Mouse (Mus musculus): ENCODE measurements around the gene Sp6. TPM values are rescaled to one million over a fixed set of nuclear protein-coding genes. Genes with fewer than 3 reads are reported as not detected.

Gene Sp6
- polyA plus RNA-seq, 1 experiment: not detected

DNA sequence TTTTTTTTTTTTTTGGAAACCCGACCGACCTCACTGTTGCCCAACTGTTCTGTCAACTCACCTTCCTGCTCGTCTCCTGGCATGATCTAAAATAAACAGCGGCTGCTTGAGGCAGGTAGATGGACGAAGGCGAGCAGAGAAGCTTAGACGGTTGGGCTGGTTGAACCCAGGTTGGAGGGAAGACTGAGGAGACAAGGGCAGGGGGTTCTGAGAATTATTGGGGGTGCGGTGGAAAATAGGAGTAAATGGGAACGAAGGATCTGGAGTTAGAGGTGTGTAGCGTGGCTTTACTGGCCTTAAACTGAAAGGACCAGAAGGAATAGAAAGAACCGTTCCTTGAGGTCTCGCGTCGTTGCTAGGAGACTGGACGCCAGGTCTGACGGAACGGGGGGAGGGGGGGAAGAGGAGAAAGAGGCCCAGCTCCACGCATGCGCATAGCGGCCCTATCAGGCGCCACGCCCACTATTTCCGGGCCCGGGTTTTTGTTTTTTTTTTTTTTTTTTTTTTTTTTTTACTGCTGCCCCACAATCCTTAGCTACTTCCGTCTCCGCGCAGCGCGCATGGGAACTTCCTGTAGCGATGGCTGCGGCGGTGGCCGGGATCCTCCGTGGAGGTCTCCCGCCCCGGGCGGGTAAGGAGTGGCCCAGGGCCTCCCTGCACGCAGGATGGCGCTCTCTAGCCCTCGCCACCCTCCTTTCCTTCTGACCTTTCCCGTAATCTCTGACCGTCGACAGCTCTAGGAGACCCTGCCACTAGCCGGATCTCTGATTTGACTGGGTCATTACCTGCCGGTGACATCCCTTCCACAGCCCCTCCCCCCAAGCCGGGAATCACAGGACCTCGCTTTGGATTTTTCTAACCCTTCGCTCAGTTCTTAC lies 28.1 kb downstream of the Sp6 start, which contains the start of the genes Lrrc46 and Mrpl10:
Gene Lrrc46, minus strand, starts transcription at position 386 of the 878 bp plus-strand sequence.
Gene Mrpl10, plus strand, starts transcription at position 539 of the 878 bp plus-strand sequence.
- no peak for TF ChIP-seq TAL1 (IDR thresholded peaks at IDR 0.05; ENCODE audit: low read length)
- no peak for TF ChIP-seq GATA1 (IDR thresholded peaks at IDR 0.05; ENCODE audit: low read length)
- peaks cover 33% of the 10 kb centered on the region for H3K4me1 ChIP-seq (ENCODE audit: control insufficient read depth)
- H3K4me3 ChIP-seq (replicated peaks): peak within 1 kb of the TSS; percentile 92
- H3K9me3 ChIP-seq (ENCODE audit: control insufficient read depth, low read length): no peaks in the 10 kb centered on the region
- peaks cover 17% of the 10 kb centered on the region for H3K36me3 ChIP-seq (ENCODE audit: control insufficient read depth)
- H3K27me3 ChIP-seq (ENCODE audit: control insufficient read depth): no peaks in the 10 kb centered on the region

DNA sequence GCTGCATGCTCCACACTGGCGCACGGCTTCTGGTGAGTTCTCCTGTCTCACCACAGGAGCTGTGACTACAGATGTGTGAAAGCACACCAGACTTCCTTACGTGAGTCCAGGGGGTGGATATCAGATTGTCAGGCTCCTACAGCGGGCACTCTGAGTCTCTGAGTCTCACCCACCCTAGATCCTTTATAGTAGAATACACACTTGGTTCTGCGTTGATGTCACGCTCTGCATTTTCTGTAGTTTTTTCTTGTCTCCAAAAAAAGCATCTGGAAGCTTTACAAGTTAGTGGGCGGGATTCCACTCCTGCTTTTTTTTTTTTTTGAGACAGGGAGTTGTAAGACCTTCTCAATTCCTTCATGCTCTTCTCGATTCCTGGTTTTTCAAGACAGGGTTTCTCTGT lies 31.7 kb downstream of the Sp6 start:
- H3K9me3 ChIP-seq (ENCODE audit: control insufficient read depth, low read length): no peaks in the 10 kb centered on the region
- H3K4me1 ChIP-seq (ENCODE audit: control insufficient read depth): peaks cover 33% of the 10 kb centered on the region
- H3K4me3 ChIP-seq (replicated peaks): no peak overlapping the region
- TF ChIP-seq TAL1 (IDR thresholded peaks at IDR 0.05; ENCODE audit: low read length) (no peak), GATA1 (IDR thresholded peaks at IDR 0.05; ENCODE audit: low read length) (no peak)
- no peaks in the 10 kb centered on the region for H3K27me3 ChIP-seq (ENCODE audit: control insufficient read depth)
- peaks cover 38% of the 10 kb centered on the region for H3K36me3 ChIP-seq (ENCODE audit: control insufficient read depth)

DNA sequence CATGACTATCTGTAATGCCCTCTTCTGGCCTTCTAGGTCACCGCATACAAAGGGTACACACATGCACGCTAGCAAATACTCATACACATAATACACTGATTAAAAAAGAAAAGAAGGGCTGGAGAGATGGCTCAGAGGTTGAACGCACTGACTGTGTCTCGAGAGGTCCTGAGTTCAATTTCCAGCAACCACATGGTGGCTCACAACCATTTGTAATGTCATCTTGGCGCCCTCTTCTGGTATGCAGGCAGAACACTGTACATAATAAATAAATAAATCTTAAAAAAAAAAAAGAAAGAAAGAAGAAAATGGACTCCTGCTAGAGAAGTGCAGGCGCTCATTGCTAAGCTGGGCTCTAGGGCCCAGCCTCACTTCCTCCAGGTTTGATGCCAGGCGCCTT lies 32.7 kb downstream of the Sp6 start:
- no peaks in the 10 kb centered on the region for H3K27me3 ChIP-seq (ENCODE audit: control insufficient read depth)
- TF ChIP-seq TAL1 (IDR thresholded peaks at IDR 0.05; ENCODE audit: low read length) (no peak), GATA1 (IDR thresholded peaks at IDR 0.05; ENCODE audit: low read length) (no peak)
- H3K4me1 ChIP-seq (ENCODE audit: control insufficient read depth): peaks cover 34% of the 10 kb centered on the region
- H3K9me3 ChIP-seq (ENCODE audit: control insufficient read depth, low read length): no peaks in the 10 kb centered on the region
- H3K36me3 ChIP-seq (ENCODE audit: control insufficient read depth): peaks cover 38% of the 10 kb centered on the region
- no peak overlapping the region for H3K4me3 ChIP-seq (replicated peaks)

DNA sequence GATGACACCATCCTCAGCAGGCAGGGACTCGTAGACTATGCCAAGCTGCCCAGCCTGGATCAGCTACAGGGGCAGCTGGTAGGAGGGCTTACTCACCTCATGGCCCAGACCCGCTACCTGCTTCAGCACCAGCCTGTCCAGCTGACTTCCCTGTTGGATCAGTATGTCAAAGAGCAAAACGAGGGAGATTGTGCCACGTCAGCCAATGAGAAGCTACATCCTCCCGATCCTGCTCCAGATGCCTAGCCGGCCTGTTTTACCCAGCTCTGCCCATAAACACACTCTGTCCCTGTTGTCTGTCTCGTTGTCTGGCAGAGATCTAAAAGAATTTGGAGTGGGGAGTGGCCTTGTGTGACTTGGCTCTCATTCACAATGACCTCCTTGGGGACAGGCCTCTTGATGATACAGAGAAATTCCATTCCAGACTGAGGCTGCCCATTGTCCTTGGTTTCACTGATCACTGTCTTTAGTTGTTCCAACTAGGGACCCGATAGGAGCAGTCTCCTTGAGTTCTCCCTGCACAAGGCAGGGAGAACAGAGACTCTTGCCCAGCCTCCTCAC lies 35.0 kb downstream of the Sp6 start:
- peaks cover 42% of the 10 kb centered on the region for H3K36me3 ChIP-seq (ENCODE audit: control insufficient read depth)
- H3K27me3 ChIP-seq (ENCODE audit: control insufficient read depth): no peaks in the 10 kb centered on the region
- TF ChIP-seq TAL1 (IDR thresholded peaks at IDR 0.05; ENCODE audit: low read length) (no peak), GATA1 (IDR thresholded peaks at IDR 0.05; ENCODE audit: low read length) (no peak)
- H3K4me3 ChIP-seq (replicated peaks): no peak overlapping the region
- H3K4me1 ChIP-seq (ENCODE audit: control insufficient read depth): peaks cover 34% of the 10 kb centered on the region
- no peaks in the 10 kb centered on the region for H3K9me3 ChIP-seq (ENCODE audit: control insufficient read depth, low read length)

DNA sequence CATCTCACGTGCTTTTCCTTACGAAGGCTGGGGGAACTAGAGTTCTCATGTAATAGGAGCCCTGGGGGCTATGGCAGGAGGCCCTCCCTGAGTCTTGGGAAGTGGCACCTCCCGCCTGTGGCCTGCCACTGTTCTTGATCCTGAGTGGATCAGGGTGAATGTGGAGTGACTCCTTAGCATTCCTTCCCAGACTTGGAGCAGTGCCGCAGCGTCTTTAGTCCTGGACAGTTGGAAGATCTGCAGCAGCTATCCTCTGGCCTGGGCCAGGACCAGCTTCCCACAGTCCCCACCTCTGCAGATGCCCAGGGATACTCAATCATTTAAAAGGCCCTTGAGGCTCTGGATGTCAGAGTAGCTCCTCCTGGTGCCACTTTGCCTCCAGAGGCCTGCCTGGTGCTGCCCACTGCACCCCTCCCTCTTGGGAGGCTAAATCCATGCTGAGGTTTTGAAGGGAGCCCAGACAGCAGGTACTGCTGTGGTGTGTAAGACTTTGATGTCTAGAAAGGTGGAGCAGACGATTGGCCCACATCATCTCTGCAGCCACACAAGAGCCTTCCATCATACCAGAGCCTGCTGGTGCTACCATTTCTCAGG lies 36.4 kb downstream of the Sp6 start:
- peaks cover 41% of the 10 kb centered on the region for H3K36me3 ChIP-seq (ENCODE audit: control insufficient read depth)
- TF ChIP-seq TAL1 (IDR thresholded peaks at IDR 0.05; ENCODE audit: low read length) (no peak), GATA1 (IDR thresholded peaks at IDR 0.05; ENCODE audit: low read length) (no peak)
- peaks cover 30% of the 10 kb centered on the region for H3K4me1 ChIP-seq (ENCODE audit: control insufficient read depth)
- H3K4me3 ChIP-seq (replicated peaks): no peak overlapping the region
- H3K9me3 ChIP-seq (ENCODE audit: control insufficient read depth, low read length): no peaks in the 10 kb centered on the region
- no peaks in the 10 kb centered on the region for H3K27me3 ChIP-seq (ENCODE audit: control insufficient read depth)

DNA sequence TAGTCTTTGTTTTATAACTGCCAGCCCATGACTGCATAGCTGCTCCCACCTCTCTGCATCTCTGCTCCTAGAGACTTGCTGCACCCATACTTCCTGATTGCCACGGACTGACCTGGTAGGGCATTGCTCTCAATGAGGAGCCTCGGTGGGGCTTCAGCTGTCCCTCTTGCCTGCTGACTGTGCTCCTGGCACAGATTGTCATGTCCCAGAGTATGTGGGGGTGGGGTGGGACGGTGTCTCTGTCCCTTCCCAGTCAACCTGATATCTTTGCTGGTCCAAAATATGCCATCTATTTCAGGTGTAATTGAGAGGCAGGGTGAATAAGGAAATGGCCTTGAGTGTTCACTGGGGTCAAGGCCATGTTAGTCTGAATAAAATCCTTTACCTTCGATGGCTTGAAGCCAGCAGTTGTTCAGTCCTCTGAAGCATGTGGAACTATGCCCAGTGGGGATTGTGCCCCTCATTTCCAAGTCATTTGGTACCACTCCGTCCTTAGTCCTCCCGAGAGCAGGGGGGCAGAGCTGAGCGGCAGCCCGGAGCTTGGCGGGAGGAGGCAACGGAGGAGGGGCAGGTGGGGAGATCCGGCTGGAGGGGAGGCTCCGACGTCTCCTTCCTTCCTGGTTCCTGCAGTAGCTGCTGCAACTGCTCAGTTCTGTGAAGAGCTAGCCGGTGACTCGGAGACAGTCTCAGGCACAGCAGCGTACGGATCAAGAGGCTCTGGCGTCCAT lies 37.2 kb downstream of the Sp6 start, which contains the start of gene Osbpl7:
Gene Osbpl7, plus strand, starts transcription at position 413 of the 728 bp plus-strand sequence.
- H3K4me3 ChIP-seq (replicated peaks): peak within 1 kb of the TSS; percentile 68
- H3K36me3 ChIP-seq (ENCODE audit: control insufficient read depth): peaks cover 43% of the 10 kb centered on the region
- no peaks in the 10 kb centered on the region for H3K27me3 ChIP-seq (ENCODE audit: control insufficient read depth)
- H3K4me1 ChIP-seq (ENCODE audit: control insufficient read depth): peaks cover 28% of the 10 kb centered on the region
- H3K9me3 ChIP-seq (ENCODE audit: control insufficient read depth, low read length): no peaks in the 10 kb centered on the region
- no peak for TF ChIP-seq GATA1 (IDR thresholded peaks at IDR 0.05; ENCODE audit: low read length)
- no peak for TF ChIP-seq TAL1 (IDR thresholded peaks at IDR 0.05; ENCODE audit: low read length)

DNA sequence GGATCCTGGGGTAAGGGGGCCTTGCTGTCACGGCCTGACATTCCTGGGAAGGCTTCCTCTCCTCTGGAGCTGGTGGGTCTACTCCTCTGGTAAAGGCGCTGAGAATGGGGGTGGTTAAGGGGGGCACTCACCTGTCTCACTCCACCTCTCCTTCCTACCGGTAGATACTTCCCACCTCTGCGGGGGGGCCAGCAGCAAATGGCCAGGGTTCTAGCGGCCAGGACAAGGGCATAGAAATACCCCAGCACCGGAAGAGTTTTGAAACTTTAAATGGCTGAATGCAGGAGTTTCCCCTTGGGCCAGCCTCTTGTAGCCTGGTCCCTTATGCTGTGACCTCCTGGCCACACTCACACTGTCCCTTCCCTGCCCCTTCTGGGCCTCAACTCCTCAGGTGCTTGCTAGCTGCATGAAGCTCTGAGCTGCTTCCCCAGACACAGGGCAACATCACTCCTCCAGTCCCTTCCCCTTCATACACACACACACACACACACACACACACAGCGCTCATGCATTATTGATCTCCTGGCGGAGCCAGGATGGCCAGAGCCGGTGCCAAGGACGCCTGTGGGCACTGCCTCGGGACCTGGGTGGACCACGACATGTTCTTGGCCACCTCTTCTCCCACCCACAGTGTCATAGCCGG lies 37.9 kb downstream of the Sp6 start:
- peaks cover 46% of the 10 kb centered on the region for H3K36me3 ChIP-seq (ENCODE audit: control insufficient read depth)
- peaks cover 28% of the 10 kb centered on the region for H3K4me1 ChIP-seq (ENCODE audit: control insufficient read depth)
- H3K4me3 ChIP-seq (replicated peaks): peak overlapping the region; percentile 68
- TF ChIP-seq TAL1 (IDR thresholded peaks at IDR 0.05; ENCODE audit: low read length): no peak
- TF ChIP-seq GATA1 (IDR thresholded peaks at IDR 0.05; ENCODE audit: low read length): no peak
- H3K9me3 ChIP-seq (ENCODE audit: control insufficient read depth, low read length): no peaks in the 10 kb centered on the region
- H3K27me3 ChIP-seq (ENCODE audit: control insufficient read depth): no peaks in the 10 kb centered on the region

DNA sequence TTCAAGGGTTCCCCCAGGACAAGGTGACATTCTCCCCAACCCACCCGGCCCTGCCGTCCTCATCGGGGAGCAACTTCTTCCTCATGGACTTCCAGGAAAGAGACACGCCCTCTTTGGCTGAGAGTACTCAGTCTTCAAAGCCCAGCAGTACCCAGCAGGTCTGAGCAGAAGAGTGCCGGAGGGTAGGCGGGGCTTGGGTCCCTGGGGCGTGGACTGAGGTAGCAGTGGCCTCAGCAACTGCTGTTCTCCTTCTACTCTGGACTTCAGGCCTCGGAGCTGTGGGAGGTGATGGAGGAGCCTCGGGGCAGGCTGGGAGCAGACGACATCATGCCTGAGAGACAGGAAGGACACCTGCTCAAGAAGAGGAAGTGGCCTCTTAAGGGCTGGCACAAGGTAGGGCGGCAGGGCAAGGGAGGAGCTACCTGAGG lies 39.0 kb downstream of the Sp6 start:
- Histone ChIP-seq H3K27me3 (ENCODE audit: control insufficient read depth) (no peaks in the 10 kb centered on the region), H3K36me3 (ENCODE audit: control insufficient read depth) (peaks cover 44% of the 10 kb centered on the region), H3K4me3 (replicated peaks) (peak overlapping the region; percentile 68), H3K9me3 (ENCODE audit: control insufficient read depth, low read length) (no peaks in the 10 kb centered on the region), H3K4me1 (ENCODE audit: control insufficient read depth) (peaks cover 28% of the 10 kb centered on the region)
- TF ChIP-seq GATA1 (IDR thresholded peaks at IDR 0.05; ENCODE audit: low read length): no peak
- TF ChIP-seq TAL1 (IDR thresholded peaks at IDR 0.05; ENCODE audit: low read length): no peak
